Mouse (Mus musculus) c-Kit-negative CD71-positive TER-119-positive erythroid progenitor cells, embryonic 14.5 days (primary cell): ENCODE results near the gene Cdk8.

ENCODE experiments used
- DNase-seq: peaks from one replicate; pipeline ENCODE4 v3.0.0-alpha.2; 2013; ENCODE audit warnings: low read depth, low spot score

Cdk8 gene

GRCm38 (mm10) chr5:146318051-146318450 is 87.0 kb downstream of the Cdk8 start:
- DNase-seq: no peak

GRCm38 (mm10) chr5:146318461-146318860 is 87.4 kb downstream of the Cdk8 start:
- DNase-seq: no peak

GRCm38 (mm10) chr5:146328941-146329340 is 97.9 kb downstream of the Cdk8 start:
- no peak for DNase-seq

- DNase-seq: no peak
Observed at GRCm38 (mm10) chr5:146329541-146329940, 98.5 kb downstream of the Cdk8 start.

GRCm38 (mm10) chr5:146330031-146330764 is 99.2 kb downstream of the Cdk8 start:
- peak; percentile 75 for DNase-seq

DNA sequence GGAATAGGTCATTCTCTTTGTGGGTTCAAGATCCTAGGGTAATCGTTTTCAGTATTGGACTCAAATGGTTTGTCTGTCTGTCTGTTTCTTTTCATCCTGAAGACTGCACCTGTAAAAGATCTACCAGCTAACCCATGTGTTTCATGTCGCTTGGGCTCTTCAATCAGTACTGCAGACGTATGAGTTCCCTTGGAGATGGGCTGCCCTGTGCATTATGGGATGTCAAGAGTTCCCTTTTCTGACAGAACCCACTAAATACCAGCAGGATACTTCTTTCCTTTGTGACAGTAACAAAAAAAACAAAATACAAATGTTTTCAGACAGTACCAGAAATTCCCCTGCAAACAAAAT is 99.7 kb downstream of the Cdk8 start:
- no peak for DNase-seq

GRCm38 (mm10) chr5:146331131-146331530 is 100.1 kb downstream of the Cdk8 start:
- DNase-seq: no peak

DNA sequence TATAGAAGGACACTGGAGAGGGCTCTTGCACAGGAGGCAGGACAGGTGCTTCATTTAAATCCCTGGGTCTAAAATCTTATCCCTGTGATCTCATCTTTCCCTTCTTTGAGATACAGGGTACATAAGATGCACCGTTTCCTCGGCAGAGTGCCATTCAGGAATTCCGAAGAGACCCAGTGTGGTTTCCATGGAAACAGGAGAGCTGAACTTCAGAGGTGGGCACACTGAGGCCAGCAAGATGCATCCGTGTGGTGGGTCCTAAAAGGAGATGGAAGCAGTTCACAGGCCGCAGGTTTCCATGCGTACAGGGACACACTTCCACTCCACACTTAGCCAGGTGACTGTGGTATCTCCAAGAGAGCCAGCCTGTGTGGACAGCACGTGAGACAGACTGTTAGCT is 101.5 kb downstream of the Cdk8 start:
- no peak for DNase-seq

- no peak for DNase-seq
Observed at GRCm38 (mm10) chr5:146334410-146334809, 103.4 kb downstream of the Cdk8 start.

- no peak for DNase-seq
Observed at GRCm38 (mm10) chr5:146338064-146338463, 107.0 kb downstream of the Cdk8 start.

DNA sequence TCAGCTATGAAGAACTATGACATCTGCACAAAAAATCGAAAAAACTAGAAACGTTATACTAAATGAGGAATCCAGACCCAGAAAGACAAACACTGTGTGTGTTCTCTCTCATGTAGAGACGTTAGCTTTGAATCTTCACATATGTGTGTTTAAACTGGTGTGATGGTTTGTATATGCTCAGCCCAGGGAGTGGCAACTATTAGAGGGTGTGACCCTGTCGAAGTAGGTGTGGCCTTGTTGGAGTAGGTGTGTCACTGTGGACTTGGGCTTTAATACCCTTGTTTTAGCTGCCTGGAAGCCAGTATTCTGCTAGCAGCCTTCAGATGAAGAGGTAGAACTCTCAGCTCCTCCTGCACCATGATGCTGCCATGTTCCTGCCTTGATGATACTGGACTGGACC is 109.0 kb downstream of the Cdk8 start:
- DNase-seq: no peak

DNA sequence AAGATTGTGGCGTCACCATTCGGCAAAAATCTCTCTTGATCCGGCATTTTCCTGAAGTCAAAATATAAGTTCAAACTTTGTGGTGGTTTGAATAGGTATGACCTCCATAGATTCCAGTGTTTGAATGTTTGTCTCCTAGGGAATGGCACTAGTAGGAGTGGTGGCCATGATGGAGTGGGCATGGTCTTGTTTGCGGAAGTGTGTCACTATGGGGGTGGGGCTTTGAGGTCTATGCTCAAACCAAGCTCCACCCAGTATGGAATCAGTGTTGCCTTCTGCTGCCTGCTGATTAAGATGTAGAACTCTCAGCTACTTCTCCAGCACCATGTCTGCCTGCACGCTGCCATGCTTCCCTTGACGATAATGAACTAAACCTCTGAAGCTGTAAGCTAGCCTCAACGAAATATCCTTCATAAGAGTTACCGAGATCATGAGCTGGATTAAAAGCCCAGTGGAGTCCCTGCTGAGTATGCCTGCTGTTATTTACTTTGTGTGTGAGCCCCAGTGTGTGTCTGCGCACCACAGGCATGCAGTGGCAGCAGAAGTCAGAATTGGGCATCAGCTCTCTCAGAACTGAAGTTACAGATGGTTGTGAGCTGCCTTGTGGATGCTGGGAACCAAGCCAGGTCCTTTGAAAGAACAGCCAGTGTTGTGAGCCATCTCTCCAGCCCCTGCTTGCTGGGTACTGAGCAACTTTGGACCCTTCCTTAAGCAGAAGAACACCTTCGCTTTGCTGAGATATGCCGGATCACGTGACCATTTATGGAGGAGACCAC is 114.1 kb downstream of the Cdk8 start:
- DNase-seq: no peak

- no peak for DNase-seq
Observed at GRCm38 (mm10) chr5:146347081-146347480, 116.1 kb downstream of the Cdk8 start.

DNA sequence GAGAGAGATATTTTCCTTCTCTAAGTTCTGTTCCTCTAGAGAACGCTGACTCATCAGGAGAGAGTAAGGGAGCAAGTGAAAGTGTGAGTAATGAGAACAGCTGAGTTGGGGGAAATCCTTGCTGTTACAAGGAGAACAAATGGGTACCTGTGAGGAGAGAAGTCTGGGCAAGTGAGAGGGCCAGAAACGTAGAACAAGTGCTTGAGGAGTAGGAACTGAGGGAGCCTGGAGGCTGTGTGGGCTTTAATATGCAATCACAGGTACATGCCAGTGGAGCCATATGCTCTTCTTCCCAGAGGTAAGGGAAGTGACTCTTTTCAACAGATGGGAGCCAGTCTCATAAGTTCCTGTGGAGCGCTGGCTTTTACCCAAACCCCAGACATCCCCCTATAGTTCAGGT is 118.2 kb downstream of the Cdk8 start:
- DNase-seq: no peak

DNA sequence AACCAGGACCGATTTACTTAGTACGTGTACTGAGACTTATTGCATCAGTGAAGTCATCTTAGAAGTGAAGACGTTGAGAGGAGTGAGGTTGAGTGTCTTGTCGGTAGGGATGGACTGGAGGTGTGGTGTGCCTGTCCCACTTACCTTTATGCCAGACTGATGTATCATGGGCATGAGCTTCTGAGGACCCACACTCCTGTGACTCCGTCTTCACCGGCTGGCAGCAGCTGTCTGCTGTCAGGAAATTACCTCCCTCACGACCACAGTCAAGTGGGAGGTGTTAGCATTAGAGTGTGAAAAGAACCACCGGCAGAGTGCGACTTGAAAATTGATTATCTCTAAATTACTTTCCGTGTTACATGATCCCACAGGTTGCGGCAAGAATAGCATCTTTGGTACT is 119.8 kb downstream of the Cdk8 start:
- DNase-seq: no peak

DNA sequence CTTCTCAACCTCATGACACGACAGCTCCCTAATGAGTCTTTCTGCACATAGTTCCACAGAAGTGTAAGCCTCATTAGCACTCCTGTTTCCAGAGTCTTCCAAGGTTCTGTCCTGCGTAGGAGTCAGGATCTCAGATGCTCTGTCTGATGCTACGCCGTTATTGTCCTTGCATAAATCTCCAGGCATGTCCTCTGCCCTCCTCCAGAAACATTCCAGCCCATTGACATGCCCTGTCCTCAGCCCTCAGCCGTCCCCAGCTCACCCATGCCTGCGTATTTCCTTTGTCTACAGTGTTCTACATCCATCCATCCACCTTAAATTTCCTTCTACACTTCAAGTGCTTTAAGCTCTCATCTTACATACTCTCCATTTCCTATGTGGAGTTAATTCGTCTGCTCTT is 121.0 kb downstream of the Cdk8 start:
- no peak for DNase-seq
